Mouse (Mus musculus): ENCODE measurements around the gene Traf3ip1. TPM values are rescaled to one million over a fixed set of nuclear protein-coding genes. Genes with fewer than 3 reads are reported as not detected.
A peak's percentile ranks its signal among the peaks of the same experiment; 100 is the strongest.

The Traf3ip1 gene
- total and polyA plus RNA-seq, 3 experiments = 5.0 to 7.5 (median 5.9) TPM

DNA sequence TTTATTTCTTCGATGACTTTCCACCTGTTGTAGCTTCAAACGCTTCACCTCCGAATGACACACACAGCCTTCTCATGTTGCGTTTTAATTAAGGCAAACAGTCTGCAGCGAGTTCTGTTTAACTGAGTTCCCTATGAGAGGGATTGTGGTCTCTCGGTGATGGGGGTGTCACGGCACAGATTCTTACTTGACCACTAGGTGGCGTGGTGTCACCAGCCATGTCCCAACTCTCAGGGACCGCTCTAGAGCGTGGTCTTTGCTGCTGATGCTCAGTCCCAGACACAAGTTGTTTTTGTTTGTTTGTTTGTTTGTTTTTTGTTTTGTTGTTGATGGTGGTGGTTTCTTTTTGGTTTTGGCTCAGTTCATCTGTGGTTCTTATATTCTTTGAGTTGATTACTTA, 29.3 kb downstream of the Traf3ip1 start:
- peaks cover 25 to 81% of the 10 kb centered on the region in 2 experiments for H3K36me3 ChIP-seq (replicated peaks in 1 of 2; ENCODE audit: control insufficient read depth in 1 of 2, insufficient read depth in 1 of 2, low read length in 1 of 2)
- H3K79me2 ChIP-seq (replicated peaks; ENCODE audit: control insufficient read depth, extremely low read depth, insufficient read depth, poor library complexity, severe bottlenecking) = no peaks in the 10 kb centered on the region
- H3K9ac ChIP-seq (ENCODE audit: insufficient read depth, low read depth) = no peak overlapping the region
- peak; percentile 71 for DNase-seq (ENCODE audit: extremely low read depth)
- no peak for TF ChIP-seq JUN (IDR thresholded peaks at IDR 0.05; ENCODE audit: insufficient read depth, low read depth, low read length)
- no peak for TF ChIP-seq MAFK (IDR thresholded peaks at IDR 0.05; ENCODE audit: insufficient replicate concordance, low read length)
- no peak for TF ChIP-seq CHD1 (IDR thresholded peaks at IDR 0.05; ENCODE audit: low read depth, low read length)
- no peak for TF ChIP-seq IRF4 (IDR thresholded peaks at IDR 0.05; ENCODE audit: low read depth, low read length)
- no peak for TF ChIP-seq EP300 (IDR thresholded peaks at IDR 0.05; ENCODE audit: low read length)
- no peak for TF ChIP-seq MAZ (IDR thresholded peaks at IDR 0.05; ENCODE audit: low read depth, low read length)
- TF ChIP-seq ZKSCAN1 (IDR thresholded peaks at IDR 0.05; ENCODE audit: borderline replicate concordance, low read depth, low read length) = no peak
- TF ChIP-seq PAX5 (IDR thresholded peaks at IDR 0.05; ENCODE audit: low read length) = no peak
- TF ChIP-seq CHD2 (IDR thresholded peaks at IDR 0.05; ENCODE audit: low read length) = no peak
- no peak for TF ChIP-seq USF2 (conservative IDR thresholded peaks at IDR 0.05; ENCODE audit: low read depth, low read length)
- peak; percentile 73 for TF ChIP-seq SMC3 (IDR thresholded peaks at IDR 0.05; ENCODE audit: low read depth, low read length)
- TF ChIP-seq ZNF384 (IDR thresholded peaks at IDR 0.05; ENCODE audit: low read depth, low read length) = no peak
- 0 out of 2 replicates have a peak, but pooled peaks have one; percentile 11 for TF ChIP-seq HCFC1 (IDR thresholded peaks at IDR 0.05; ENCODE audit: low read depth, low read length)
- TF ChIP-seq MXI1 (IDR thresholded peaks at IDR 0.05; ENCODE audit: low read depth, low read length) = no peak
- TF ChIP-seq BHLHE40 (IDR thresholded peaks at IDR 0.05; ENCODE audit: low read depth, low read length) = no peak
- no peak for TF ChIP-seq TBP (conservative IDR thresholded peaks at IDR 0.05; ENCODE audit: low read depth, low read length)
- TF ChIP-seq RAD21 (IDR thresholded peaks at IDR 0.05; ENCODE audit: low read depth, low read length) = peak; percentile 91
- no peak for TF ChIP-seq MEF2A (IDR thresholded peaks at IDR 0.05; ENCODE audit: borderline replicate concordance, low read depth, low read length)
- no peak for TF ChIP-seq POLR2AphosphoS2 (IDR thresholded peaks at IDR 0.05; ENCODE audit: low read depth, low read length)
- TF ChIP-seq TCF12 (IDR thresholded peaks at IDR 0.05; ENCODE audit: low read depth, low read length) = 0 out of 2 replicates have a peak, but pooled peaks have one; percentile 24
- no peak for TF ChIP-seq KAT2A (IDR thresholded peaks at IDR 0.05; ENCODE audit: insufficient replicate concordance, low read length)
- TF ChIP-seq SIN3A (IDR thresholded peaks at IDR 0.05; ENCODE audit: low read length) = no peak
- no peak for TF ChIP-seq UBTF (IDR thresholded peaks at IDR 0.05; ENCODE audit: low read depth, low read length)
- no peak for TF ChIP-seq RCOR1 (conservative IDR thresholded peaks at IDR 0.05; ENCODE audit: low read depth, low read length)
- TF ChIP-seq NELFE (IDR thresholded peaks at IDR 0.05; ENCODE audit: low read depth, low read length) = peak; percentile 25; the same call in 1 of the 2 replicates
- TF ChIP-seq CTCF (conservative IDR thresholded peaks at IDR 0.05 in 1 of 2, IDR thresholded peaks at IDR 0.05 in 1 of 2; ENCODE audit: low read depth in 2 of 2, low read length in 2 of 2) = peak; percentile 58 to 92; a peak in 3 of 4 replicates
- TF ChIP-seq MYC (IDR thresholded peaks at IDR 0.05; ENCODE audit: low read depth, low read length) = 0 out of 2 replicates have a peak, but pooled peaks have one; percentile 30
- no peak for TF ChIP-seq E2F4 (IDR thresholded peaks at IDR 0.05; ENCODE audit: insufficient replicate concordance, low read depth, low read length)
- no peak for TF ChIP-seq GABPA (IDR thresholded peaks at IDR 0.05; ENCODE audit: insufficient replicate concordance, low read depth, low read length)
- H3K4me2 ChIP-seq (ENCODE audit: insufficient read depth, low read depth, poor library complexity, severe bottlenecking) = no peak overlapping the region
- in situ Hi-C loops (cut with MboI; ENCODE audit: low pct_ligation_motif_present, low pct_unique_long_range_greater_than_20kb, low sequenced_read_pairs) = no loop called here
- dilution Hi-C loops (cut with MboI; ENCODE audit: extremely low pct_ligation_motif_present, extremely low pct_unique_long_range_greater_than_20kb, low sequenced_read_pairs) = no loop called here
- no peaks in the 10 kb centered on the region for H3K9me3 ChIP-seq (replicated peaks; ENCODE audit: low read length)
- no peaks in the 10 kb centered on the region for H3K4me1 ChIP-seq (ENCODE audit: control insufficient read depth in 1 of 2, insufficient read depth in 2 of 2)
- no peak overlapping the region for H3K27ac ChIP-seq (ENCODE audit: insufficient read depth, low read depth)
- no peak overlapping the region for H3K4me3 ChIP-seq (replicated peaks in 1 of 3; ENCODE audit: low read depth in 2 of 3, low read length in 2 of 3, poor library complexity in 1 of 3)
- no peaks in the 10 kb centered on the region for H3K27me3 ChIP-seq (replicated peaks)

Measured in CH12.LX (cell line).